Mouse (Mus musculus): ENCODE data around the gene Kif6.

The Kif6 gene

GRCm38 (mm10) chr17:49737217-49737774 lies 122.4 kb downstream of the Kif6 start:
- no peak for DNase-seq (ENCODE audit: low read depth, low spot score)

- DNase-seq (ENCODE audit: low read depth, low spot score): no peak
Measured at GRCm38 (mm10) chr17:49738351-49738750, 123.4 kb downstream of the Kif6 start.

- no peak for DNase-seq (ENCODE audit: low read depth, low spot score)
Measured at GRCm38 (mm10) chr17:49739896-49740679, 125.2 kb downstream of the Kif6 start.

- no peak for DNase-seq (ENCODE audit: low read depth, low spot score)
Measured at GRCm38 (mm10) chr17:49741172-49741571, 126.2 kb downstream of the Kif6 start.

- DNase-seq (ENCODE audit: low read depth, low spot score): no peak
Measured at GRCm38 (mm10) chr17:49741927-49742326, 127.0 kb downstream of the Kif6 start.

- DNase-seq (ENCODE audit: low read depth, low spot score): no peak
Measured at GRCm38 (mm10) chr17:49743580-49744463, 128.9 kb downstream of the Kif6 start.

GRCm38 (mm10) chr17:49750889-49751324 lies 136.0 kb downstream of the Kif6 start:
- DNase-seq (ENCODE audit: low read depth, low spot score): no peak

- no peak for DNase-seq (ENCODE audit: low read depth, low spot score)
Measured at GRCm38 (mm10) chr17:49753874-49754273, 138.9 kb downstream of the Kif6 start.

- DNase-seq (ENCODE audit: low read depth, low spot score): no peak
Measured at GRCm38 (mm10) chr17:49756862-49757261, 141.9 kb downstream of the Kif6 start.

- DNase-seq (ENCODE audit: low read depth, low spot score): no peak
Measured at GRCm38 (mm10) chr17:49759047-49759446, 144.1 kb downstream of the Kif6 start.

- DNase-seq (ENCODE audit: low read depth, low spot score): no peak
Measured at GRCm38 (mm10) chr17:49761260-49761659, 146.3 kb downstream of the Kif6 start.

GRCm38 (mm10) chr17:49761838-49762237 lies 146.9 kb downstream of the Kif6 start:
- no peak for DNase-seq (ENCODE audit: low read depth, low spot score)

- DNase-seq (ENCODE audit: low read depth, low spot score): no peak
Measured at GRCm38 (mm10) chr17:49764963-49765362, 150.0 kb downstream of the Kif6 start.

- DNase-seq (ENCODE audit: low read depth, low spot score): no peak
Measured at GRCm38 (mm10) chr17:49767717-49768370, 152.9 kb downstream of the Kif6 start.

GRCm38 (mm10) chr17:49771703-49772315 lies 156.9 kb downstream of the Kif6 start:
- no peak for DNase-seq (ENCODE audit: low read depth, low spot score)

GRCm38 (mm10) chr17:49777115-49777839 lies 162.3 kb downstream of the Kif6 start:
- DNase-seq (ENCODE audit: low read depth, low spot score): no peak

- no peak for DNase-seq (ENCODE audit: low read depth, low spot score)
Measured at GRCm38 (mm10) chr17:49779066-49779465, 164.1 kb downstream of the Kif6 start.

GRCm38 (mm10) chr17:49779576-49779975 lies 164.6 kb downstream of the Kif6 start:
- no peak for DNase-seq (ENCODE audit: low read depth, low spot score)

GRCm38 (mm10) chr17:49785851-49786250 lies 170.9 kb downstream of the Kif6 start:
- DNase-seq (ENCODE audit: low read depth, low spot score): no peak

- DNase-seq (ENCODE audit: low read depth, low spot score): no peak
Measured at GRCm38 (mm10) chr17:49787351-49787750, 172.4 kb downstream of the Kif6 start.
